26 mouse cellular contexts compared by ENCODE assay signal in the genomic region with DNA sequence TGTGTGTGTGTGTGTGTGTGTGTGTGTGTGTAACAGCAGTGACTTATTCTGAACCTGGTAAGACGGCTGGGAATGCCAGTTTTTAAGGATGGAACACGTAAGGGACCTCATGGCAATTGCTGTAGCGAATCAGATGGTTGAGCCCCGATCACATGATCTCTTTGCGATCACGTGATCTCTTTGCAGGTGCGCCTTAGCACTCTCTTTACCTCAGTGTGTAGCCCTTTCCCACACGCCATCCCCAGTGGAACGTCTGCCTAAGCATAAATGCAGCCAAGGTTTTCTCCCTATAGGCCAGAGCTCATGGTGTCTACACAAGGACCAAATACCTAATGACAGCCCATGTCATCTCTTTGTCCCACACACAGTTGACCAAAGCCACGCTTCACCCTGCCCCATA.
DNase-seq lines count a peak whose midpoint lies in the region.
"Had no signal": no experiment of that assay in that cellular context is flagged by ENCODE, and none has a peak within 500 bp of the region (broad histone marks: within the 10 kb centered on the region; RNA-seq: fewer than 3 reads in every experiment).

No protein-coding gene starts in this region.

- H3K36me3 ChIP-seq in macrophage (ENCODE audit: inconsistent target): peaks cover 25% of the 10 kb centered on the region
- H3K36me3 ChIP-seq: forebrain, embryonic 12.5 days; forebrain, embryonic 15.5 days had no signal

- 94% methylated on average over 10 of the region's 10 CpGs for WGBS in macrophage (ENCODE audit: missing documents)

- DNase-seq in heart, adult 11 months: peak; percentile 76
- DNase-seq in heart, adult 18-20 months: no peak
- peak; percentile 94 for DNase-seq in R1 (ENCODE audit: low read depth, low spot score)
- DNase-seq in gastrocnemius, postnatal 10 days: no peak
- no peak for DNase-seq in cerebellum, postnatal 14 days
- DNase-seq: adrenal gland, postnatal 10 days; adrenal gland, postnatal 36 days; cerebellum, adult 11 months; cerebellum, adult 2 months; cerebellum, adult 9-11 months; cerebellum, postnatal 36 days; embryo, embryonic 11 days; gastrocnemius, postnatal 14 days; heart, adult 2 months; heart, postnatal 14 days; heart, postnatal 4 days had no signal

- 0 out of 2 replicates have a peak overlapping the region, but pooled peaks have one; percentile 68 for H3K27ac ChIP-seq in macrophage
- H3K27ac ChIP-seq: embryonic facial prominence, embryonic 10.5 days; embryonic facial prominence, embryonic 13.5 days; forebrain, embryonic 12.5 days; forebrain, embryonic 15.5 days; heart, adult 2 months; heart, embryonic 10.5 days; heart, embryonic 13.5 days; hindbrain, embryonic 14.5 days; hindbrain, postnatal 0 days had no signal

- peaks cover 77% of the 10 kb centered on the region; the same call in 1 of the 2 replicates for H3K79me2 ChIP-seq in macrophage (ENCODE audit: inconsistent target)

- H3K4me3 ChIP-seq in macrophage (ENCODE audit: inconsistent target): no peak overlapping the region
- H3K4me3 ChIP-seq: embryonic facial prominence, embryonic 10.5 days; embryonic facial prominence, embryonic 13.5 days; erythroblast, embryonic 14.5 days; forebrain, embryonic 12.5 days; forebrain, embryonic 15.5 days; heart, adult 2 months; heart, embryonic 10.5 days; heart, embryonic 13.5 days had no signal

Comparison
In these comparisons a context has a peak if more than half of its experiments do, and no peak if none do; other contexts are left out.
1. DNase-seq: peak in heart, adult 11 months (single experiment) and R1 (single experiment); none in heart, adult 18-20 months (0 of 2), gastrocnemius, postnatal 10 days (single experiment) and cerebellum, postnatal 14 days (0 of 2).